Mouse (Mus musculus) CH12.LX (cell line): ENCODE results near the gene Scarb1.

Experiments used
- CTCF ChIP-seq, 2 experiments: IDR thresholded peaks in 1 of 2; conservative IDR thresholded peaks in 1 of 2; 2 replicates each; pipeline ENCODE4 v1.5.1; 2011 to 2012; ENCODE audit warnings: low read depth in 2 of 2, low read length in 2 of 2, improper control_type of control experiment in 1 of 2, inconsistent platforms in 1 of 2, mild to moderate bottlenecking in 1 of 2, moderate library complexity in 1 of 2
- GABPA ChIP-seq: IDR thresholded peaks from 2 replicates; pipeline ENCODE4 v1.6.1; 2012; ENCODE audit warnings: low read depth, low read length, improper control_type of control experiment, inconsistent platforms; ENCODE audit not compliant: insufficient replicate concordance
- HCFC1 ChIP-seq: IDR thresholded peaks from 2 replicates; pipeline ENCODE4 v1.6.1; 2012; ENCODE audit warnings: low read depth, mild to moderate bottlenecking, inconsistent platforms, low read length, improper control_type of control experiment
- JUND ChIP-seq: conservative IDR thresholded peaks from 2 replicates; pipeline ENCODE4 v1.6.1; 2011; ENCODE audit warnings: low read depth, low read length, improper control_type of control experiment
- MEF2A ChIP-seq: IDR thresholded peaks from 2 replicates; pipeline ENCODE4 v1.6.1; 2014; ENCODE audit warnings: low read depth, mild to moderate bottlenecking, inconsistent platforms, low read length, improper control_type of control experiment, borderline replicate concordance
- POLR2A ChIP-seq: IDR thresholded peaks from 2 replicates; pipeline ENCODE4 v1.6.1; 2011; ENCODE audit warnings: low read depth, mild to moderate bottlenecking, improper control_type of control experiment, low read length
- RCOR1 ChIP-seq: conservative IDR thresholded peaks from 2 replicates; pipeline ENCODE4 v1.6.1; 2012; ENCODE audit warnings: low read depth, mild to moderate bottlenecking, inconsistent platforms, low read length, improper control_type of control experiment
- TBP ChIP-seq: conservative IDR thresholded peaks from 2 replicates; pipeline ENCODE4 v1.6.1; 2011; ENCODE audit warnings: low read depth, low read length, improper control_type of control experiment
- ZC3H11A ChIP-seq: IDR thresholded peaks from 2 replicates; pipeline ENCODE4 v1.6.1; 2012; ENCODE audit warnings: low read depth, mild to moderate bottlenecking, inconsistent platforms, low read length, improper control_type of control experiment
- ZNF384 ChIP-seq: IDR thresholded peaks from 2 replicates; pipeline ENCODE4 v1.6.1; 2012; ENCODE audit warnings: low read depth, low read length, improper control_type of control experiment, inconsistent platforms

GRCm38 (mm10) chr5:125370950-125371693, 30.2 kb upstream of the Scarb1 start:
- TF ChIP-seq CTCF (conservative IDR thresholded peaks at IDR 0.05 in 1 of 2, IDR thresholded peaks at IDR 0.05 in 1 of 2; ENCODE audit: low read depth in 2 of 2, low read length in 2 of 2) (peak in 1 of 2 experiments; percentile 30; a peak in 2 of 4 replicates), POLR2A (no peak), MEF2A (no peak), ZC3H11A (no peak), GABPA (no peak), RCOR1 (no peak), TBP (0 out of 2 replicates have a peak, but pooled peaks have one; percentile 35), ZNF384 (no peak), JUND (no peak), HCFC1 (no peak)
